Mouse (Mus musculus) left cerebral cortex, postnatal 14 days (tissue): ENCODE results near the gene Ptcd1. TPM values are rescaled to one million over a fixed set of nuclear protein-coding genes. Genes with fewer than 3 reads are reported as not detected.
"Not testable (repeated sequence)": the region's sequence is repeated elsewhere in the genome, so short reads cannot be mapped to it uniquely, and the experiment has no call there.

Experiments
- DNase-seq, 2 experiments: peaks; one replicate each; pipeline ENCODE4 v3.0.0; 2021 to 2022; ENCODE audit warnings: low spot score in 2 of 2, mixed read lengths in 1 of 2
- intact Hi-C: fragments of 180-260 bp; cut with DNase I; formaldehyde crosslinking; loops from one replicate; pipeline ENCODE4 v1.15.1; 2025
- total RNA-seq, 2 experiments: library from RNA; stranded (reverse); gene quantifications; 2 replicates each; pipeline ENCODE4 v1.2.3; 2021

The Ptcd1 gene
- total RNA-seq, 2 experiments from 2014 or later = 16.4 to 17.7 TPM

DNA sequence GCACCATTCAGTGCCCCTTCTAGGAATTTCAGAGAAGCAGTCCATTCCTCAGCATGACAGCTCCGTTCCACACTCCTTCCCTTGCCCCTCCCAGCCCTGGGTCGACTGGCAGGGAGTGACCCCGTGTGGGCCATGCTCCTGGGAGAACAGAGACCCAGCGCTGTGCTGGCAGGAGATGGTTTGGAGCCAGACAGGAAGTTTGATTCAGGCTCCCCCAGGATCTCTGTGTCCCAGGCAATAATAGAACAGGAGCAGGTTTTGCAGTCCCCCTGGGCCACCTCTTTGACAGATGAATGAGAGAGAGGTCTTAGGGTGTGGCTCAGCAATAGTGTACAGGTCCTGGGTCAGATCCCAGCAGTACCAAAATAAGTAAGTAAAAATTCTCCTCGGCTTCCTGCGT is 48.9 kb downstream of the Ptcd1 start:
- intact Hi-C loops = no loop called here
- no peak for DNase-seq

DNA sequence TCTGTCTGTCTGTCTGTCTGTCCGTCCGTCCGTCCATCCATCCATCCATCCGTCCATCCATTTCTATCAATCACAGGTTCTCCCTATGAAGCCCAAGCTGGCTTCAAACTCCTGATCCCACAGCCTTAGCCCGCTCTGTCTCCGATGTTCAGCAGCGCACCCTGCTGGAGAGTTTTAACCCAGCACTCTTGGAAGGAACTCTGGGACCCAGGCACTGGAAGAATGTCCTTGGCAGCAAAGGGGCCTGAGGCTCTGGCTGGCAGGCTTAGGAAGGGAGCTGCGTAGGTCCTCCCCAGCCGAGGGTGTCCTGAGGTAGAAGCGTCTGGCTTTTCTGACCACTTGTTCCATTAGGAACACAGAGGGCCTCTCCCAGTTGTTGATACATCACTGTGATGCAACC is 50.0 kb downstream of the Ptcd1 start:
- intact Hi-C loops = no loop called here
- peak; percentile 59 to 60 for DNase-seq

DNA sequence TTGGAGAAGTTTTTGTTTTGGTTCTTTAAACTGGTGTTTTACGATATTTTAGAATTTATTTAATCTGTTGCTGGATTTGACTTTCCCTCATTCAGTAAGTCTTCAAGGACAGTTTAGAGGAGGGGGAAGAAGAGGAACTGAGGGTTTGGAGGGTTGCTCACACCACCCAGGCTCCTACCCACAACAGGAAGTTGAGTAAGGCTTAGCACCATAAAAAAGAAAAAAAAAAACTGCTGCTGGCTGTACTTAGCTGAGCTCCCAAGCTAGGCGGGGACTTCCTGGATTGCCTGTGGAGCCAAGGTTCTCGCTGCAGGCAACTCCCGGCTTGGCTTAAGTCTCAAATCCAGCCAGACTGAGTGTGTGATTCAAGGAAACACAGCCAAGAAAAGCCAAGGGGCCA is 50.6 kb downstream of the Ptcd1 start:
- intact Hi-C loops = no loop called here

DNA sequence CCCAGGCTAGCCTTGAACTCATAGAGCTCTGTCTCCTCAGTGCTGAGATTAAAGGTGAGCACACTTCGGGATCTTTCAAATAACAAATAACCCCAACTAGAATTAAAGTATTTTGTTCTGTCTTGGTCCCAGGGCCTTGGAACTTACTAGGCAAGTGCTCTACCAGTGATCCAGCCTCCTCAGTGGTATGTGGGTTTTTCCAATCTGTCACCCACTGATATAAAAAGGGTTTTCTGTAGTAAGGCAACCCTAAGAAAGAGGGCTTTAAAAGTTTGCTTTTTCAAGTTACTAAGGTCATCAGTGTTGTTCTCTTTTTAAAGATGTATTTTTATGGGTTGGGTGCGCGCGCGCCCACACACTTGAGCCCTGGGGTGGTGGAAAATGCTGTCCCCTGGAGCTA is 51.2 kb downstream of the Ptcd1 start:
- DNase-seq = no peak
- intact Hi-C loops = no loop called here

More for the DNA sequence above, 50.6 kb downstream of the Ptcd1 start:
- DNase-seq = peak in 1 of 2 experiments; percentile 34

DNA sequence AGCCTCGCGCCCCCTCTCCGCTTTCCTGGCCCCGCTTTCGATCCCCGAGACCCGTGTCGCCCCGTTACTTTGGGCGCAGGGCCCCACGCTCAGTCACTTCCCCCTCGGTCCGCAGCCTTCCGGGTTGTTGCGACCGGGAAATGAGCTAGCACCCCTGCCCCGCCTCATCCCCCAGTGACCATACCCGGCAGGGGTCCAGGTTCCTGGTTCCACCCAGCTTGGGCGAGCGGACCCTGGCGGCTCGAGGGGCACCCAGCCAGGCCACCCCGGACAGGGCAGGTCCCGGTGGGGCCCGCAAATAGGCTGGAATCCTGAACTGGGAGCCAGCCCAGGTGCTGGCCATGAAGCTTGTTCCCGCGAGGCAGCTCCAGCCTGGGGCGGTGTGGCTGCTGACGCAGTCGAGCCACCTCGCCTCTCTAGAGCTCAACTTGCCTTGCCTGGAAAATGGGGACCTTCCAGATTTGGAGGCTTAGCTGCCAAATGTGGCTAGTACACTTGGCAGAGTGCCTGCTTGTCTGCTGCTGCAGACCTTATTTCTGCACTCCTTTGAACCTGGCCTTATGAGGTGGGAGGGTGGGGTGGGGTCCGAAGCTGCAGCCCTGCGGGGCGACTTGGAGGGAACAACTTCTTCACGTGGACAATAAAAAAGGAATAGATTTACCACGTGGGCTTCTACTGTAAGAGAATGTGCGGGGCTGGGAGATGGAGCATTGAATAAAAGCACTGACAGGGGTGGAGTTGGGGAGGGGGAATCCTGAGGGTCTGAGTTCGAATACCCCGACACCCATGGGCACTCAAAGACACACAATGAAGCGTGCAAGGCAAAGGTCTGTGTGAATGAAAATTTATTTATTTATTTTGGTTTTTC is 52.1 kb downstream of the Ptcd1 start:
- DNase-seq = peak in 1 of 2 experiments; percentile 34
- intact Hi-C loops = no loop called here

DNA sequence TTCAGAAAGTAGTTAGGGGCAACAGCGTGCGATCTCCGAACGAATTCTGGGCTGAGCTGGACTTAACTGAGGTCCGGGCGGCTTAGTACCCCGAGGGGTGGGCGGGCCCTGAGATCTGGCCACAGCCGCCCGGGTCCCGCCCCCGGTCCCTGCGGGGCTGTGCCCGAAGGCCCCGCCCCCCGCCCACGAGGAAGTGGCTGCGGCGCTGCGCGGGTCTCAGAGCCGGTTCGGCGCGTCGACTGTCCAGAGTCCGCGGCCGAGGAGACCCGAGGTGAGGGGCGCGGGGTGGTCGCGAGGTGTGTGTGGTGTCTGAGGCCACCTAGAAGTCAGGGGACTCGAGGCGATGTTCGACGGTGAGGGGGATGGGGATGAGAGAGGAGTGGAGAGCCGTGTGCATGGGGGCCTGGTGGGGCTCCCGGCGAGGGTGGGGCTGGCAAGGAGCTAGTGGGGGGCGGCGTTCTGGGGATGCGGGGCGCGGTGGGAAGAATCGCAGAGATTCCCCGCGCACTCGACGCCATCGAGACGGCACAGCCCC is 52.8 kb downstream of the Ptcd1 start, which contains the start of gene Arpc1b:
Gene Arpc1b (plus strand): TSS at position 145 of the 535 bp plus-strand sequence.
- peak in 1 of 2 experiments; percentile 40 for DNase-seq
- intact Hi-C loops = no loop called here

DNA sequence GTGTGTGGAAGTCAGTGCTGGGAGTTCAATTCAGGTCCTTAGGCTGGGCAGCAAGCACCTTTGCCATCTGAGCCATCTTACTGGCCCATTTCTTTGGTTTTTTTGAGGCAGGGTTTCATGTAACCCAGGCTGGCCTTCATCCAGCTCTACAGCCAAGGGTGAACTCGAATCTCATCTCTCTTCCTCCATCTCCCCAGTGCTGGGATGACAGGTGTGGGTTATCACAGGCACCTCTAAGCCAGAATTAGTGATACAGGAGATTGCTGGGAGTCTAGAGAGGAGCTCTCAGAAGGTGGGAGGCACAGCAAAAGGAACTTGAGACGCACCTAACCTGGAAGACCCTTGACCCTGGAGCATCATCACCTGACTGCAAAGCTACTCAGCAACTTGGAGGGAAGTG is 53.5 kb downstream of the Ptcd1 start:
- no peak for DNase-seq
- intact Hi-C loops = no loop called here

DNA sequence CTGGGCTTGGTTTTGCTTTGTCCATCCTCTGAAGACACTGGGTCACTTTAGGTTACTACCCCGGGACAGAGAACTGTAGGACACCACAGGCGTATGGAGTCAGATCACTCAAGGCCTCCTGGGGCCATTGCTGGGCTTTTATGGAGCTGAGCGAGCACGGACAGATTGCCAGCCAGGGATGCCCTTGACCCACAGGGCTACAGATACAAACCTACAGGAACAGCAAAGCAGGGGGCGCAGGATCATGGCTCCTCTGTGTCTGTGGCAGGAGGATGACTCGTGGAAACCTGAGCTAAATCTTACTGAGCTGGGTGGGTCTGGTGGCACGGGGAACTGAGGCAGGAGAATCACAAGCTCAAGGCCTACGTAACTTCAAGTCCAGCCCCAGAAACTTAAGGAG is 54.3 kb downstream of the Ptcd1 start:
- no peak for DNase-seq
- intact Hi-C loops = no loop called here

DNA sequence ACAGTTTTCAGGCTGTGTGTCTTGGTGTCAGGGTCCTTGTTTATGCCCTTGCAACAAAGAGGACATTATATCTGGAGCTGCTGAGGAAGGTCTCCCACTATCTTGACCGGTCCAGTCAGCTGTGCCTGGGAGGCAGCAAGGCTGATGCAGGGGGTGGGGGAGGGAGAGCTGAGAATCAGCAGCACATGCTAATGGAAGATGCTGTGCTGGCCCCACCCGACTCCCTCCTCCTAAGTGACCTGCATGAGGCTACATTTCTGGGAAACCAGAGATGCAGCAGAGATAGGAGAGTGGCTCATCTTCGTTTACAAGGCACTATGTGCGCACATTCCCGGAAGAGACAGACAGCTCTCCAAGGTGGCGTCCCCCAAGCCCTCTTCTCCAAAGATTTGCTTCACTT is 56.5 kb downstream of the Ptcd1 start:
- intact Hi-C loops = no loop called here
- DNase-seq = no peak

DNA sequence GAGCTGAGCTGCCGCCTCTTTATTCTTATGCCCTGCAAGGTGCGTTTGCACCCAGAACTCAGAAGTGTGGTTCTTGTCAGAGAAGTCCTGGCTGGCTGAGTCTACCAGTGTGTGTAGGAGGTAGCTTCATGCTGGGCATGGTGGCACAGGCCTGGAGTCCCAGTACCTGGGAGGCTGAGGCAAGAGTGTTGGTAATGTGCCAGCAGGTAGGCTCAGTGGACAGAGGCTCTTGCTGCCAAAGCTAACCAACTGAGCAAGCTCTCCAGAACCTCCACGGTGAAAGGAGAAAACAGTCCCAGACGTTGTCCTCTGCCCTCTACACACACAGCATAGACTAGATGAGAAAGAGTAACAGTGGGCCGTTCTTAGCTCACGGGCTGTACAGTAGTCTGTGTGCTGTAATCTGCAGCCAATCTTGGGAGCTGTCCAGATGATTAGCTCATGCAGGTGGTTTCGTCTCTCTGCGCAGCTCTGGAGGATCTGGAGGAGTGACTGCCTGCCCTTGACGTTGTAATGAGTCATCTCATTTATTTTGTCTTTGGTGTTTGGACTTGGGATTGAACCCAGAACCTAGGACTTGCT is 61.1 kb downstream of the Ptcd1 start:
- no peak for DNase-seq
- intact Hi-C loops = no loop called here

DNA sequence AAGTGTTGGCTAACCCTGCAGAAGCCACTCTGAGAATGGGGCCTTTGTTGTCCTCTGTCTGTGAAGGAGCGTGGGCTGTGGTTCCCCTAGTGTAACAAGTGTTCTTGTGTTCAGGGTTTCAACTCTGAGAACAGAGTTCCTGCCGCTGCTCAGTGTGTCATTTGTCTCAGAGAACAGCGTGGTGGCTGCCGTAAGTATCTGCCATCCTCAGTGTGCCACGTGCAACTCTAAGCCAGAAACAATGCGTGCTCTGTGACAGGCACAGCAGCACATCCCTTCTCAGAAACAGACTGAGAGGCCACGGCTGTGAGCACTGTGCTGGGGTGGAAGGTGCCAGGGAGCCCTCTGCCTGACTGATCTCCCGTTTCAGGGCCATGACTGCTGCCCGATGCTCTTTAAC is 62.6 kb downstream of the Ptcd1 start:
- peak; percentile 33 to 51 for DNase-seq
- intact Hi-C loops = no loop called here

DNA sequence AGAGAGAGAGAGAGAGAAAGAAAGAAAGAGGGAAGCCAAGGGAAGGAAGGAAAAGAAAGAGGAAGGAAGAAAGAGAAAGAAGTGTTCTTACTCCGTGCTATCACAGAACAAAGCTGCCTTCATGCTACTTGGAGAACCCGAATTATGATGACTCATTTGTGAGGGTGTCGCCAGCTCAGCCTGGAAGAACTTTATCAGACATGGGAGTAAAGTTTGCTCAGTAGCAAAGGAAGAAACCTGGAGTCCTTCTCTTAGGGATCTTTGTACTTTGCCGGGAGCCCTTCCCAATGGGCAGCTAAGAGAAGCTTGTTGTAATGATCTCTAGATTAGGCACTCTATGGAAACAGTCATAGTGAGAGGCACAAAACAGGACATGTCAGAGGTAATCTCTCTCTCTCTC is 64.2 kb downstream of the Ptcd1 start:
- DNase-seq = no peak
- intact Hi-C loops = no loop called here

DNA sequence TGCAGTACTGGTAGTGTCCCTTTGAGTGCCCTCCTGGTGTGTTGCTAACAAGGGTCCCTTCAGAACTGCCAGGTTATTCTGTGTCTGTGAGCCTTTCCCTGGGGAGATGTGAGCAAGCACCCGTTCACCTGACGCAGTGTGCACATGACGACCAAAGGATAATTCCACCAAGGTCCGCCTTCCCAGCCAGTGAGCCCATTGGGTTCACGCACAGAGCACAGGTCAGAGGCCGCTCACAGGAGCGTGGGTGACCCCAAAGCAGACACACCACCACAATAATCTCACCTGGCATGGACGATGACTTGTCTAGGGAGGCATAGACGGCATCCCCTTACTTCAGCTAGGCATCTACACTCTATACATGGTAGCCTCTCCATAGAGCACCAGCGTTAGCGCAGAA is 65.5 kb downstream of the Ptcd1 start:
- intact Hi-C loops, DNase-seq: not testable (repeated sequence)

DNA sequence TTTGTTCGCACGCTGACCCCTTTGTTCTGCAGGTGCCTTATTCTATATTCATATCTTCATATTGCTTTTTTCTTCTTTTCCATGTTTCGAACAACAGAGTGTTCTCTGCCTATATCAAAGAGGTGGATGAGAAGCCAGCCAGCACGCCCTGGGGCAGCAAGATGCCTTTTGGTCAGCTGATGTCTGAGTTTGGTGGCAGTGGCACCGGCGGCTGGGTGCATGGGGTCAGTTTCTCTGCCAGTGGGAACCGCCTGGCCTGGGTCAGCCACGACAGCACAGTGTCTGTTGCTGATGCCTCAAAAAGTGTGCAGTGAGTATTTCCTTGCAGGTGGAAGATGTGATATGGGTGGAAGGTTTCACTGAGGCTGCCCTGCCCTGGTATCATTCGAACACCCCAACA is 65.9 kb downstream of the Ptcd1 start:
- intact Hi-C loops = no loop called here
- DNase-seq = no peak

DNA sequence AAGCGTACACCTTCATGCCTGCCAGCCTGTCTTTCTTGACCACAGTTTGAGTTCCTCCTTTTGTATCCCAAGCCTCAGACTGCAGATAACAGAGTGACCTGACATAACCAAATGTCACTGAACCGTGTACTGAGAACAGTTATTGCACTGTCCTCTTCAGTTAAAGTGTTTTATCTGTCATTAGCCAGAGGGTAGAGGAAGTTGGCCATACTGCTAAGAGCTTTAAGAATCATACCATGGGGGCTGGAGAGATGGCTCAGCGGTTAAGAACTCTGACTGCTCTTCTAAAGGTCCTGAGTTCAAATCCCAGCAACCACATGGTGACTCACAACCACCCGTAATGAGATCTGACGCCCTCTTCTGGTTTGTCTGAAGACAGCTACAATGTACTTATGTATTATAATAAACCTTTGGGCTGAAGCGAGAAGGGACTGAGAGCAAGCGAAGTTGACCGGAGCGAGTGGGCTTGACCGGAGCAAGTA is 68.5 kb downstream of the Ptcd1 start:
- no peak for DNase-seq
- intact Hi-C loops = no loop called here

Other genes starting within 250 kb of the Ptcd1 start
- gene Smurf1, start 201.3 kb downstream of the Ptcd1 start, total RNA-seq = 10 to 100 TPM; 37.2 to 40.8 TPM
- not detected for gene Gm4871, start 134.4 kb downstream of the Ptcd1 start, total RNA-seq
- not detected for gene 1700018F24Rik, start 124.1 kb downstream of the Ptcd1 start, total RNA-seq
- 100 to 1,000 TPM; 202 to 205 TPM for gene Arpc1a, start 83.3 kb downstream of the Ptcd1 start, total RNA-seq
- not detected for gene Kpna7, start 83.1 kb downstream of the Ptcd1 start, total RNA-seq
- gene Arpc1b, start 52.9 kb downstream of the Ptcd1 start, total RNA-seq = 10 to 100 TPM; 31.3 to 35.0 TPM
- gene Pdap1, start 26.9 kb downstream of the Ptcd1 start, total RNA-seq = 10 to 100 TPM; 85.9 to 96.7 TPM
- gene Bud31, start 26.7 kb downstream of the Ptcd1 start, total RNA-seq = 10 to 100 TPM; 77.9 to 95.3 TPM
- 10 to 100 TPM; 24.0 to 24.2 TPM for gene Cpsf4, start 105 bp upstream of the Ptcd1 start, total RNA-seq
- 100 to 1,000 TPM; 280 to 283 TPM for gene Atp5j2, start 25.0 kb upstream of the Ptcd1 start, total RNA-seq
- 10 to 100 TPM in 1 of 2 experiments, 1 to 10 TPM in 1; 9.2 to 10.4 TPM for gene Zkscan14, start 34.8 kb upstream of the Ptcd1 start, total RNA-seq
- gene Zkscan5, start 37.5 kb upstream of the Ptcd1 start, total RNA-seq = 10 to 100 TPM; 11.7 to 12.3 TPM
- 10 to 100 TPM; 23.9 to 26.1 TPM for gene Zfp655, start 64.6 kb upstream of the Ptcd1 start, total RNA-seq
- gene Zscan25, start 113.4 kb upstream of the Ptcd1 start, total RNA-seq = 10 to 100 TPM; 17.2 to 18.1 TPM
- gene Cyp3a57, start 178.2 kb upstream of the Ptcd1 start, total RNA-seq = not detected